Mouse (Mus musculus) CH12.LX (cell line): ENCODE measurements around the gene F2rl3. TPM values are rescaled to one million over a fixed set of nuclear protein-coding genes. Genes with fewer than 3 reads are reported as not detected.

Experiments
- DNase-seq: peaks from one replicate; pipeline ENCODE4 v3.0.0-alpha.2; 2013; ENCODE audit errors: extremely low read depth
- H3K27ac ChIP-seq: 2 replicates; pipeline ENCODE4 v1.5.1; 2012; ENCODE audit warnings: low read depth, mild to moderate bottlenecking, control low read depth, moderate library complexity; ENCODE audit not compliant: insufficient read depth
- H3K27me3 ChIP-seq: replicated peaks from 2 replicates; pipeline ENCODE3; 2012; ENCODE audit warnings: inconsistent platforms
- H3K36me3 ChIP-seq, 2 experiments: replicated peaks in 1 of 2; 2 replicates each; pipeline versions ENCODE3 to v1.6.1; 2012; ENCODE audit warnings: inconsistent platforms in 1 of 2, low read length in 1 of 2, mild to moderate bottlenecking in 1 of 2, mixed read lengths in 1 of 2, moderate library complexity in 1 of 2; ENCODE audit not compliant: control insufficient read depth in 1 of 2, insufficient read depth in 1 of 2
- H3K4me1 ChIP-seq, 2 experiments: 2 replicates each; pipeline ENCODE4 v1.6.1; 2012; ENCODE audit warnings: inconsistent platforms in 1 of 2, moderate library complexity in 1 of 2; ENCODE audit not compliant: insufficient read depth in 2 of 2, control insufficient read depth in 1 of 2
- H3K4me2 ChIP-seq: 2 replicates; pipeline ENCODE4 v1.6.1; 2012; ENCODE audit warnings: low read depth, mild to moderate bottlenecking, control low read depth; ENCODE audit not compliant: poor library complexity, insufficient read depth, severe bottlenecking
- H3K4me3 ChIP-seq, 3 experiments: fragments of 150-350 bp in 1 of 3; sonication (generic) in 1 of 3; replicated peaks in 1 of 3; 2 replicates each; pipeline versions ENCODE3 to v1.5.1; 2011 to 2012; ENCODE audit warnings: low read depth in 2 of 3, low read length in 2 of 3, mild to moderate bottlenecking in 2 of 3, moderate library complexity in 2 of 3, control low read depth in 1 of 3, improper control_type of control experiment in 1 of 3, inconsistent platforms in 1 of 3, mixed read lengths in 1 of 3; ENCODE audit not compliant: poor library complexity in 1 of 3
- H3K79me2 ChIP-seq: replicated peaks from 2 replicates; pipeline ENCODE4 v1.6.1; 2012; ENCODE audit warnings: mild to moderate bottlenecking, moderate library complexity; ENCODE audit not compliant: control insufficient read depth, poor library complexity, insufficient read depth, severe bottlenecking; ENCODE audit errors: extremely low read depth
- H3K9ac ChIP-seq: 2 replicates; pipeline ENCODE4 v1.6.1; 2012; ENCODE audit warnings: low read depth, mild to moderate bottlenecking, control low read depth, moderate library complexity; ENCODE audit not compliant: insufficient read depth
- H3K9me3 ChIP-seq: replicated peaks from 2 replicates; pipeline ENCODE3; 2012; ENCODE audit warnings: low read length, inconsistent platforms, mixed read lengths
- CHD2 ChIP-seq: IDR thresholded peaks from 2 replicates; pipeline ENCODE4 v1.6.1; 2011; ENCODE audit warnings: low read length, improper control_type of control experiment
- CTCF ChIP-seq, 2 experiments: IDR thresholded peaks in 1 of 2; conservative IDR thresholded peaks in 1 of 2; 2 replicates each; pipeline ENCODE4 v1.5.1; 2011 to 2012; ENCODE audit warnings: low read depth in 2 of 2, low read length in 2 of 2, improper control_type of control experiment in 1 of 2, inconsistent platforms in 1 of 2, mild to moderate bottlenecking in 1 of 2, moderate library complexity in 1 of 2
- E2F4 ChIP-seq: IDR thresholded peaks from 2 replicates; pipeline ENCODE4 v1.6.1; 2011; ENCODE audit warnings: low read depth, low read length, improper control_type of control experiment; ENCODE audit not compliant: insufficient replicate concordance
- ELF1 ChIP-seq: IDR thresholded peaks from 2 replicates; pipeline ENCODE4 v1.6.1; 2014; ENCODE audit warnings: low read depth, mild to moderate bottlenecking, inconsistent platforms, low read length, improper control_type of control experiment
- ETS1 ChIP-seq: conservative IDR thresholded peaks from 2 replicates; pipeline ENCODE4 v1.6.1; 2012; ENCODE audit warnings: low read depth, mild to moderate bottlenecking, inconsistent platforms, low read length, improper control_type of control experiment, moderate library complexity
- GABPA ChIP-seq: IDR thresholded peaks from 2 replicates; pipeline ENCODE4 v1.6.1; 2012; ENCODE audit warnings: low read depth, low read length, improper control_type of control experiment, inconsistent platforms; ENCODE audit not compliant: insufficient replicate concordance
- IRF4 ChIP-seq: IDR thresholded peaks from 2 replicates; pipeline ENCODE4 v1.6.1; 2014; ENCODE audit warnings: low read depth, mild to moderate bottlenecking, inconsistent platforms, low read length, improper control_type of control experiment
- JUND ChIP-seq: conservative IDR thresholded peaks from 2 replicates; pipeline ENCODE4 v1.6.1; 2011; ENCODE audit warnings: low read depth, low read length, improper control_type of control experiment
- MAFK ChIP-seq: IDR thresholded peaks from 2 replicates; pipeline ENCODE4 v1.6.1; 2011; ENCODE audit warnings: low read length, improper control_type of control experiment; ENCODE audit not compliant: insufficient replicate concordance
- MAX ChIP-seq: IDR thresholded peaks from 2 replicates; pipeline ENCODE4 v1.6.1; 2011; ENCODE audit warnings: low read length, improper control_type of control experiment
- MXI1 ChIP-seq: IDR thresholded peaks from 2 replicates; pipeline ENCODE4 v1.6.1; 2011; ENCODE audit warnings: mild to moderate bottlenecking, low read depth, low read length, improper control_type of control experiment
- NELFE ChIP-seq: IDR thresholded peaks from 2 replicates; pipeline ENCODE4 v1.6.1; 2011; ENCODE audit warnings: low read depth, low read length, improper control_type of control experiment
- NRF1 ChIP-seq: IDR thresholded peaks from 2 replicates; pipeline ENCODE4 v1.6.1; 2014; ENCODE audit warnings: low read depth, mild to moderate bottlenecking, inconsistent platforms, low read length, improper control_type of control experiment, moderate library complexity
- PAX5 ChIP-seq: IDR thresholded peaks from 2 replicates; pipeline ENCODE4 v1.6.1; 2012; ENCODE audit warnings: low read length, inconsistent platforms, mixed read lengths
- POLR2AphosphoS2 ChIP-seq: IDR thresholded peaks from 2 replicates; pipeline ENCODE4 v1.6.1; 2011; ENCODE audit warnings: low read depth, low read length, improper control_type of control experiment
- SIN3A ChIP-seq: IDR thresholded peaks from 2 replicates; pipeline ENCODE4 v1.6.1; 2012; ENCODE audit warnings: low read length, improper control_type of control experiment, inconsistent platforms
- TCF12 ChIP-seq: IDR thresholded peaks from 2 replicates; pipeline ENCODE4 v1.6.1; 2014; ENCODE audit warnings: low read depth, mild to moderate bottlenecking, inconsistent platforms, low read length, improper control_type of control experiment
- UBTF ChIP-seq: IDR thresholded peaks from 2 replicates; pipeline ENCODE4 v1.6.1; 2012; ENCODE audit warnings: low read depth, mild to moderate bottlenecking, inconsistent platforms, low read length, improper control_type of control experiment, moderate library complexity
- USF1 ChIP-seq: IDR thresholded peaks from 2 replicates; pipeline ENCODE4 v1.6.1; 2014; ENCODE audit warnings: low read depth, mild to moderate bottlenecking, inconsistent platforms, low read length, improper control_type of control experiment
- USF2 ChIP-seq: conservative IDR thresholded peaks from 2 replicates; pipeline ENCODE4 v1.6.1; 2011; ENCODE audit warnings: low read depth, low read length, improper control_type of control experiment
- ZMIZ1 ChIP-seq: IDR thresholded peaks from 2 replicates; pipeline ENCODE4 v1.6.1; 2012; ENCODE audit warnings: low read depth, mild to moderate bottlenecking, inconsistent platforms, low read length, improper control_type of control experiment
- ZNF384 ChIP-seq: IDR thresholded peaks from 2 replicates; pipeline ENCODE4 v1.6.1; 2012; ENCODE audit warnings: low read depth, low read length, improper control_type of control experiment, inconsistent platforms
- dilution Hi-C: fragments of 300-500 bp; cut with MboI; formaldehyde crosslinking; loops from 2 replicates; pipeline ENCODE4 v1.14.3; 2020; ENCODE audit warnings: low sequenced_read_pairs; ENCODE audit not compliant: extremely low pct_unique_long_range_greater_than_20kb, extremely low pct_ligation_motif_present
- in situ Hi-C: fragments of 300-500 bp; cut with MboI; formaldehyde crosslinking; loops from 3 replicates; pipeline ENCODE4 v1.14.3; 2019; ENCODE audit warnings: low sequenced_read_pairs, low pct_ligation_motif_present, low pct_unique_long_range_greater_than_20kb, mixed read lengths
- polyA plus RNA-seq: library from polyadenylated mRNA; unstranded; fragments of >175 nt; gene quantifications from 2 replicates; pipeline ENCODE4 v1.2.1, GENCODE M21; 2012; ENCODE audit warnings: low read depth; ENCODE audit not compliant: insufficient read length
- total RNA-seq, 2 experiments: library from RNA; depleted of rRNA; stranded (reverse); fragments of 300-350 nt in 1 of 2; fragments of >200 nt in 1 of 2; gene quantifications; 2 replicates each; pipeline ENCODE4 v1.2.3; 2012 to 2014

Gene F2rl3
- total and polyA plus RNA-seq, 3 experiments, result 0.21 to 0.32 TPM; not detected in 1

- no peak for DNase-seq
- H3K27me3 ChIP-seq, result no peaks in the 10 kb centered on the region
- no peaks in the 10 kb centered on the region for H3K79me2 ChIP-seq
- in situ Hi-C loops (no loop called here), dilution Hi-C loops (no loop called here)
- no peak overlapping the region for H3K9ac ChIP-seq
- H3K27ac ChIP-seq, result no peak overlapping the region
- H3K4me2 ChIP-seq, result no peak overlapping the region
- H3K36me3 ChIP-seq, result peaks cover 90 to 93% of the 10 kb centered on the region in 2 experiments
- no peaks in the 10 kb centered on the region for H3K4me1 ChIP-seq
- no peak overlapping the region for H3K4me3 ChIP-seq
- H3K9me3 ChIP-seq, result no peaks in the 10 kb centered on the region
- no peak for TF ChIP-seq E2F4
- TF ChIP-seq CHD2, result no peak
- no peak for TF ChIP-seq ZNF384
- no peak for TF ChIP-seq ELF1
- no peak for TF ChIP-seq NELFE
- no peak for TF ChIP-seq MAFK
- peak in 1 of 2 experiments; percentile 21; a peak in 2 of 4 replicates for TF ChIP-seq CTCF (conservative IDR thresholded peaks at IDR 0.05 in 1 of 2, IDR thresholded peaks at IDR 0.05 in 1 of 2; ENCODE audit: low read depth in 2 of 2, low read length in 2 of 2)
Observed at GRCm38 (mm10) chr8:72751126-72751525, 10.6 kb upstream of the F2rl3 start.

- no peak overlapping the region for H3K27ac ChIP-seq
- no peaks in the 10 kb centered on the region for H3K27me3 ChIP-seq
- TF ChIP-seq POLR2AphosphoS2 (no peak), ZMIZ1 (no peak), JUND (no peak), UBTF (no peak), NRF1 (no peak), MXI1 (no peak), IRF4 (no peak), ELF1 (no peak), MAX (no peak), GABPA (no peak), SIN3A (no peak), ETS1 (no peak), CHD2 (no peak), USF2 (no peak), TCF12 (no peak), PAX5 (no peak), USF1 (no peak)
- H3K9me3 ChIP-seq, result no peaks in the 10 kb centered on the region
- H3K36me3 ChIP-seq, result peaks cover 90 to 93% of the 10 kb centered on the region in 2 experiments
- dilution Hi-C loops (no loop called here), in situ Hi-C loops (no loop called here)
- H3K4me1 ChIP-seq, result 0 out of 4 replicates have a peak, but pooled peaks cover 0 to 2% of the 10 kb centered on the region in 2 experiments
- no peak overlapping the region for H3K9ac ChIP-seq
- DNase-seq, result no peak
- no peak overlapping the region for H3K4me2 ChIP-seq
- H3K79me2 ChIP-seq, result no peaks in the 10 kb centered on the region
- H3K4me3 ChIP-seq, result no peak overlapping the region
Observed at GRCm38 (mm10) chr8:72752289-72752688, 9.4 kb upstream of the F2rl3 start.
